Mouse (Mus musculus) brain, adult 2 months (tissue): ENCODE measurements around the gene Kcne1.
A peak's percentile ranks its signal among the peaks of the same experiment; 100 is the strongest.

ENCODE experiments used
- DNase-seq: peaks from one replicate; pipeline ENCODE4 v3.0.0; 2011; ENCODE audit warnings: low read depth, low spot score

Gene Kcne1

GRCm38 (mm10) chr16:92309126-92309525 is 50.1 kb downstream of the Kcne1 start:
- no peak for DNase-seq

- DNase-seq, result no peak
Observed at GRCm38 (mm10) chr16:92307947-92308346, 51.3 kb downstream of the Kcne1 start.

GRCm38 (mm10) chr16:92305519-92305918 is 53.7 kb downstream of the Kcne1 start:
- DNase-seq, result no peak

DNA sequence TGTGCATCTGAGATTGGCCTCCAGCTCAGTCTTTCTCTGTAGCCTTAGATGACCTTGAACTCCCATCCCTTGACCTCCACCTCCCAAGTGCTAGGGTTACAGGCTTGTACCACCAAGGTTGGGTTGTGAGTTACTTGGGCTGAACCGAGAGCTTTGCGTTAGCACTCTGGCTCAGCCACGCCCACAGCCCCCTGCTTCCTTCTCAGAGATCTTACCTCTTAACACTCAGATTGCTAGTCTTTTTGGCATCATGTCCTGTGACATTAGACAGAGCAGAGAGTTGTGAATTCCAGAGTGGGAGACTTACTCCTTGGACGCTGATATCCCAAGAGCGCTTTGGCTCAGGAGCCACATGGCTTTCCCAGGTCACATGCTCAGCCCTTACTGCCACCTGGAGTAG is 56.8 kb downstream of the Kcne1 start:
- no peak for DNase-seq

GRCm38 (mm10) chr16:92301989-92302388 is 57.3 kb downstream of the Kcne1 start:
- peak; percentile 66 for DNase-seq

GRCm38 (mm10) chr16:92301412-92301806 is 57.9 kb downstream of the Kcne1 start:
- DNase-seq, result no peak

GRCm38 (mm10) chr16:92300649-92301411 is 58.4 kb downstream of the Kcne1 start, which contains the start of gene Smim11:
Smim11 (plus strand) TSS chr16:92301286.
- peak; percentile 99 for DNase-seq
